Mouse (Mus musculus) stomach, postnatal 0 days (tissue): Measurements from ENCODE around the gene Aifm3.

ENCODE experiments used
- CTCF ChIP-seq: IDR thresholded peaks from 2 replicates; pipeline ENCODE4 v1.5.1; 2016; ENCODE audit warnings: antibody characterized with exemption, low read depth, mild to moderate bottlenecking, moderate library complexity
- EP300 ChIP-seq: optimal IDR thresholded peaks from 2 replicates; pipeline ENCODE3; 2016; ENCODE audit warnings: antibody characterized with exemption

DNA sequence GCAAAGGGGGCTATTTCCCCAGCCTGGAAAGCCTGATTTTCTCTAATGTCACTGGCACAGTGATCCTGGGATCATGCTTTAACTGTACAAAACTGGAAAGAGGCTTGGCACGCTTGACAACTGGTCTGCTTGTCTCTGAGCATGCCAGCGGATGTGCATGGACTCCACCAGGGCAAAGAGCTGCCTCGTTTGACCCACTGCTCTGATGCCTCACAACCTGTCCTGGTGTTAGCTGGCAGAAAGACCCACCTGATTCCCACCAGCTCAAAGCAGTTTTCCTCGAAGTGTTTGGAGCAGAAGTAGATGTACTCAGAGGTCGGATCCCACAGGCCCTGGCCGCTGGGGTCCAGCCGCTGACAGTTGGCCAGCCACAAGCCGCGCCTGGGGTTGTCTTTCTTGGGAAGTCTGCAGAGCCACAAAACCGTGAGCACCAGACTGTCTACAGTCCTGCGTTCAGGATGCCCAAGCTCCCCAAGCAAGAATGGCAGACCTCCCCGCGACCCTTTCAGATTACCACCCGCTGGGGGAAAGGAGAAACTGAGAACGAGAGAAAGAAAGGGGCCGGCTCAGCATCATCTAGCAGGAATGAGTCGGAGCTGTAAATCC lies 40.7 kb downstream of the Aifm3 start:
- no peak for TF ChIP-seq CTCF
- no peak for TF ChIP-seq EP300
